Mouse (Mus musculus) bone marrow macrophage, adult 2 months (primary cell): ENCODE measurements around the gene Umodl1. TPM values are rescaled to one million over a fixed set of nuclear protein-coding genes. Genes with fewer than 3 reads are reported as not detected.

Source experiments
- H3K27ac ChIP-seq: 2 replicates; pipeline ENCODE4 v1.5.1; 2012; ENCODE audit warnings: low read depth, low read length; ENCODE audit not compliant: insufficient read depth
- H3K4me1 ChIP-seq: 2 replicates; pipeline ENCODE4 v1.6.1; 2012; ENCODE audit warnings: low read length; ENCODE audit not compliant: control insufficient read depth, insufficient read depth
- H3K4me3 ChIP-seq: 2 replicates; pipeline ENCODE4 v1.5.1; 2012; ENCODE audit warnings: mild to moderate bottlenecking, low read length, moderate library complexity; ENCODE audit not compliant: insufficient read depth
- CTCF ChIP-seq: IDR thresholded peaks from 2 replicates; pipeline ENCODE4 v1.5.1; 2012; ENCODE audit warnings: low read depth, mild to moderate bottlenecking, low read length, moderate library complexity
- POLR2A ChIP-seq: IDR thresholded peaks from 2 replicates; pipeline ENCODE4 v1.6.1; 2012; ENCODE audit warnings: mild to moderate bottlenecking, low read depth, low read length, borderline replicate concordance
- polyA plus RNA-seq: library from polyadenylated mRNA; stranded (reverse); fragments of >200 nt; gene quantifications from 2 replicates; pipeline ENCODE4 v1.2.4, GENCODE M21; 2012; ENCODE audit not compliant: missing spikeins, insufficient read depth, insufficient read length

Umodl1 gene
- polyA plus RNA-seq, 1 experiment, result not detected

- Histone ChIP-seq H3K27ac (0 out of 2 replicates have a peak overlapping the region, but pooled peaks have one; percentile 10), H3K4me1 (peaks cover 33% of the 10 kb centered on the region), H3K4me3 (no peak overlapping the region)
- TF ChIP-seq POLR2A (no peak), CTCF (no peak)
Measured at GRCm38 (mm10) chr17:31020078-31020477, 65.6 kb downstream of the Umodl1 start.

GRCm38 (mm10) chr17:31021276-31021675 lies 66.8 kb downstream of the Umodl1 start:
- TF ChIP-seq CTCF (no peak), POLR2A (no peak)
- peaks cover 33% of the 10 kb centered on the region for H3K4me1 ChIP-seq
- H3K27ac ChIP-seq, result peak overlapping the region; percentile 10
- no peak overlapping the region for H3K4me3 ChIP-seq

- TF ChIP-seq POLR2A (no peak), CTCF (no peak)
- Histone ChIP-seq H3K4me1 (peaks cover 29% of the 10 kb centered on the region), H3K27ac (no peak overlapping the region)
Measured at GRCm38 (mm10) chr17:31024125-31024781, 69.8 kb downstream of the Umodl1 start.

GRCm38 (mm10) chr17:31024782-31025125 lies 70.3 kb downstream of the Umodl1 start:
- TF ChIP-seq CTCF (no peak), POLR2A (no peak)
- Histone ChIP-seq H3K4me1 (peaks cover 26% of the 10 kb centered on the region), H3K27ac (no peak overlapping the region), H3K4me3 (no peak overlapping the region)

More at GRCm38 (mm10) chr17:31024125-31024781, 69.8 kb downstream of the Umodl1 start:
- no peak overlapping the region for H3K4me3 ChIP-seq

GRCm38 (mm10) chr17:31026986-31027385 lies 72.5 kb downstream of the Umodl1 start:
- H3K27ac ChIP-seq, result no peak overlapping the region
- no peak for TF ChIP-seq POLR2A
- no peak for TF ChIP-seq CTCF
- H3K4me3 ChIP-seq, result no peak overlapping the region
- peaks cover 8% of the 10 kb centered on the region for H3K4me1 ChIP-seq

GRCm38 (mm10) chr17:31027723-31028122 lies 73.3 kb downstream of the Umodl1 start:
- peaks cover 8% of the 10 kb centered on the region for H3K4me1 ChIP-seq
- no peak overlapping the region for H3K27ac ChIP-seq
- no peak for TF ChIP-seq CTCF
- TF ChIP-seq POLR2A, result no peak
- H3K4me3 ChIP-seq, result no peak overlapping the region

- H3K27ac ChIP-seq, result no peak overlapping the region
- peaks cover 15% of the 10 kb centered on the region for H3K4me1 ChIP-seq
- TF ChIP-seq CTCF (no peak), POLR2A (no peak)
- no peak overlapping the region for H3K4me3 ChIP-seq
Measured at GRCm38 (mm10) chr17:31028821-31029370, 74.5 kb downstream of the Umodl1 start.

GRCm38 (mm10) chr17:31029407-31029806 lies 75.0 kb downstream of the Umodl1 start:
- peaks cover 16% of the 10 kb centered on the region for H3K4me1 ChIP-seq
- TF ChIP-seq CTCF, result no peak
- no peak for TF ChIP-seq POLR2A
- no peak overlapping the region for H3K27ac ChIP-seq
- no peak overlapping the region for H3K4me3 ChIP-seq

GRCm38 (mm10) chr17:31032341-31032740 lies 77.9 kb downstream of the Umodl1 start:
- TF ChIP-seq POLR2A (no peak), CTCF (no peak)
- no peak overlapping the region for H3K27ac ChIP-seq
- no peak overlapping the region for H3K4me3 ChIP-seq
- peaks cover 24% of the 10 kb centered on the region for H3K4me1 ChIP-seq

GRCm38 (mm10) chr17:31033251-31033650 lies 78.8 kb downstream of the Umodl1 start:
- TF ChIP-seq CTCF (no peak), POLR2A (no peak)
- Histone ChIP-seq H3K4me1 (peaks cover 31% of the 10 kb centered on the region), H3K4me3 (no peak overlapping the region), H3K27ac (no peak overlapping the region)

- no peak for TF ChIP-seq CTCF
- no peak for TF ChIP-seq POLR2A
- peaks cover 38% of the 10 kb centered on the region for H3K4me1 ChIP-seq
- H3K4me3 ChIP-seq, result no peak overlapping the region
- H3K27ac ChIP-seq, result no peak overlapping the region
Measured at GRCm38 (mm10) chr17:31034165-31034564, 79.7 kb downstream of the Umodl1 start.
